Mouse (Mus musculus) lung, adult 2 months (tissue): ENCODE measurements around the gene Tjp3.

ENCODE experiments used
- CTCF ChIP-seq: fragments of 200-500 bp; IDR thresholded peaks from 2 replicates; pipeline ENCODE4 v1.5.1; 2011; ENCODE audit warnings: mild to moderate bottlenecking, low read length, control low read depth; ENCODE audit not compliant: insufficient read depth
- POLR2A ChIP-seq: fragments of 200-500 bp; IDR thresholded peaks from 2 replicates; pipeline ENCODE4 v1.6.1; 2011; ENCODE audit warnings: low read depth, mild to moderate bottlenecking, control low read depth, low read length, borderline replicate concordance; ENCODE audit errors: extremely low read depth

DNA sequence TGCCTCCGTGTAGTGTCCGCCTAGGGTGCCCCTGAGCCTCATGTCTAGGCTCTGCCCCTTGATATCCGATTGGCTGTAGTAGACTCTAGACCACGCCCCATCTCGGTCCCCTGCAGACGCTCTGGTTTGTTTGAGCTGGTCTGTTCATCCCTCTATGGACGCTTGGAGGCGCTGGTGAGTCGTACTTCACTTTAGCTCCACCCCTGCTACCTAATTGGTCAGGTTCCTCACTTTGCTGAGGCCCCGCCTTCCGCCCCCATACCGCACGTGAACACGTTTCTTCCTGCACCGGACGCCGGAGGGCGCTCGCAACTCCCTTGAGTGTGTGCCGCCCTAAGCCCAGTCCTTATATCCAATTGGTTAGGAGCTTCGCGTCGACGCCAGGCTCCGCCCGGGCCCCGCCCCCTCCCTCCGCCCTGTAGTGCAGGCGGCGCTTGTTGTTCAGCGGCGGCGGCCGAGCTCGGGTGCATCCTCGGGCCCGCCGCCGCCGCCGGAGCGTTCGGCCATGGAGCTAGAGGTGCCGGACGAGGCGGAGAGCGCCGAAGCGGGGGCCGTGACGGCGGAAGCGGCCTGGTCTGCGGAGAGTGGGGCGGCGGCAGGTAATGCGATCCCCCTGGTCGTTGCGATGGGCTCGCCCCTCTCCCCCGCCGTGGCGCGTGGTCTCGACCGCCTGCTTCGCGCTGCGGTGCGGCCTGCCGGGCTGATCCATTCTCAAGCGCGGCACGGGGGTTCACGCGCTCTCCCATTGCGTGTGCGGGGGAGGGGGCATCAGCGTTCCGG lies 1.4 kb upstream of the Tjp3 start, which contains the start of gene Pip5k1c:
- TF ChIP-seq CTCF (peak; percentile 81), POLR2A (peak; percentile 68)
